Mouse (Mus musculus) bone marrow macrophage, adult 2 months (primary cell): ENCODE data around the gene Dnajc10.

Experiments
- CTCF ChIP-seq: IDR thresholded peaks from 2 replicates; pipeline ENCODE4 v1.5.1; 2012; ENCODE audit warnings: low read depth, mild to moderate bottlenecking, low read length, moderate library complexity
- POLR2A ChIP-seq: IDR thresholded peaks from 2 replicates; pipeline ENCODE4 v1.6.1; 2012; ENCODE audit warnings: mild to moderate bottlenecking, low read depth, low read length, borderline replicate concordance

GRCm38 (mm10) chr2:80386255-80386654, 71.0 kb downstream of the Dnajc10 start:
- no peak for TF ChIP-seq POLR2A
- TF ChIP-seq CTCF = no peak
